Mouse (Mus musculus): ENCODE data around the gene Fads6. TPM values are rescaled to one million over a fixed set of nuclear protein-coding genes. Genes with fewer than 3 reads are reported as not detected.

Fads6 gene
- polyA plus RNA-seq, 1 experiment: 0.07 TPM

GRCm38 (mm10) chr11:115329339-115329738 is 31.9 kb upstream of the Fads6 start:
- H3K4me1 ChIP-seq: peaks cover 8% of the 10 kb centered on the region; the same call in 1 of the 2 replicates
- H3K36me3 ChIP-seq (replicated peaks; ENCODE audit: low read length): no peaks in the 10 kb centered on the region
- H3K4me3 ChIP-seq (replicated peaks): no peak overlapping the region
- no peaks in the 10 kb centered on the region for H3K9me3 ChIP-seq
- TF ChIP-seq GATA1 (IDR thresholded peaks at IDR 0.05; ENCODE audit: borderline replicate concordance, low read length) (no peak), FLI1 (IDR thresholded peaks at IDR 0.05; ENCODE audit: low read length) (no peak)
- H3K27me3 ChIP-seq (replicated peaks): peaks cover 95% of the 10 kb centered on the region

GRCm38 (mm10) chr11:115326730-115327129 is 29.3 kb upstream of the Fads6 start:
- TF ChIP-seq GATA1 (IDR thresholded peaks at IDR 0.05; ENCODE audit: borderline replicate concordance, low read length): no peak
- no peak for TF ChIP-seq FLI1 (IDR thresholded peaks at IDR 0.05; ENCODE audit: low read length)
- Histone ChIP-seq H3K4me3 (replicated peaks) (no peak overlapping the region), H3K9me3 (no peaks in the 10 kb centered on the region), H3K36me3 (replicated peaks; ENCODE audit: low read length) (no peaks in the 10 kb centered on the region), H3K4me1 (peaks cover 18% of the 10 kb centered on the region; the same call in 1 of the 2 replicates), H3K27me3 (replicated peaks) (peaks cover 95% of the 10 kb centered on the region)

- Histone ChIP-seq H3K4me1 (peaks cover 33% of the 10 kb centered on the region; the same call in 1 of the 2 replicates), H3K4me3 (replicated peaks) (peak overlapping the region; percentile 44), H3K9me3 (peaks cover 5% of the 10 kb centered on the region; the same call in 1 of the 2 replicates), H3K27me3 (replicated peaks) (peaks cover 96% of the 10 kb centered on the region), H3K36me3 (replicated peaks; ENCODE audit: low read length) (no peaks in the 10 kb centered on the region)
- TF ChIP-seq FLI1 (IDR thresholded peaks at IDR 0.05; ENCODE audit: low read length): no peak
Measured at GRCm38 (mm10) chr11:115323354-115323753, 25.9 kb upstream of the Fads6 start.

- peaks cover 38% of the 10 kb centered on the region; the same call in 1 of the 2 replicates for H3K4me1 ChIP-seq
- peaks cover 6% of the 10 kb centered on the region; the same call in 1 of the 2 replicates for H3K9me3 ChIP-seq
- peaks cover 96% of the 10 kb centered on the region for H3K27me3 ChIP-seq (replicated peaks)
- no peaks in the 10 kb centered on the region for H3K36me3 ChIP-seq (replicated peaks; ENCODE audit: low read length)
- no peak within 1 kb of the TSS for H3K4me3 ChIP-seq (replicated peaks)
- TF ChIP-seq FLI1 (IDR thresholded peaks at IDR 0.05; ENCODE audit: low read length): no peak
- no peak for TF ChIP-seq GATA1 (IDR thresholded peaks at IDR 0.05; ENCODE audit: borderline replicate concordance, low read length)
Measured at GRCm38 (mm10) chr11:115321906-115322693, 24.6 kb upstream of the Fads6 start, which contains the start of gene Ush1g. Gene Ush1g, minus strand, starts transcription at chr11:115322041.

- Histone ChIP-seq H3K27me3 (replicated peaks) (peaks cover 100% of the 10 kb centered on the region), H3K4me1 (peaks cover 38% of the 10 kb centered on the region), H3K36me3 (replicated peaks; ENCODE audit: low read length) (no peaks in the 10 kb centered on the region), H3K4me3 (replicated peaks) (no peak overlapping the region), H3K9me3 (peaks cover 6% of the 10 kb centered on the region; the same call in 1 of the 2 replicates)
- TF ChIP-seq FLI1 (IDR thresholded peaks at IDR 0.05; ENCODE audit: low read length) (no peak), GATA1 (IDR thresholded peaks at IDR 0.05; ENCODE audit: borderline replicate concordance, low read length) (no peak)
Measured at GRCm38 (mm10) chr11:115319704-115320383, 22.4 kb upstream of the Fads6 start.

- no peak for TF ChIP-seq GATA1 (IDR thresholded peaks at IDR 0.05; ENCODE audit: borderline replicate concordance, low read length)
- no peak for TF ChIP-seq FLI1 (IDR thresholded peaks at IDR 0.05; ENCODE audit: low read length)
Measured at GRCm38 (mm10) chr11:115318245-115319027, 21.0 kb upstream of the Fads6 start.

GRCm38 (mm10) chr11:115317204-115317603 is 19.7 kb upstream of the Fads6 start:
- Histone ChIP-seq H3K4me3 (replicated peaks) (peak overlapping the region; percentile 35), H3K27me3 (replicated peaks) (peaks cover 97% of the 10 kb centered on the region), H3K9me3 (peaks cover 6% of the 10 kb centered on the region; the same call in 1 of the 2 replicates), H3K36me3 (replicated peaks; ENCODE audit: low read length) (no peaks in the 10 kb centered on the region), H3K4me1 (peaks cover 33% of the 10 kb centered on the region)
- TF ChIP-seq GATA1 (IDR thresholded peaks at IDR 0.05; ENCODE audit: borderline replicate concordance, low read length): no peak
- no peak for TF ChIP-seq FLI1 (IDR thresholded peaks at IDR 0.05; ENCODE audit: low read length)

More at GRCm38 (mm10) chr11:115318245-115319027, 21.0 kb upstream of the Fads6 start:
- peaks cover 36% of the 10 kb centered on the region for H3K4me1 ChIP-seq
- H3K27me3 ChIP-seq (replicated peaks): peaks cover 97% of the 10 kb centered on the region
- peaks cover 6% of the 10 kb centered on the region; the same call in 1 of the 2 replicates for H3K9me3 ChIP-seq
- no peak overlapping the region for H3K4me3 ChIP-seq (replicated peaks)
- H3K36me3 ChIP-seq (replicated peaks; ENCODE audit: low read length): no peaks in the 10 kb centered on the region

- H3K4me3 ChIP-seq (replicated peaks): no peak overlapping the region
- no peak for TF ChIP-seq FLI1 (IDR thresholded peaks at IDR 0.05; ENCODE audit: low read length)
- H3K36me3 ChIP-seq (replicated peaks; ENCODE audit: low read length): no peaks in the 10 kb centered on the region
- peaks cover 95% of the 10 kb centered on the region for H3K27me3 ChIP-seq (replicated peaks)
- peaks cover 6% of the 10 kb centered on the region; the same call in 1 of the 2 replicates for H3K9me3 ChIP-seq
- H3K4me1 ChIP-seq: peaks cover 19% of the 10 kb centered on the region
Measured at GRCm38 (mm10) chr11:115314249-115314648, 16.8 kb upstream of the Fads6 start.

GRCm38 (mm10) chr11:115308781-115309180 is 11.3 kb upstream of the Fads6 start:
- Histone ChIP-seq H3K9me3 (no peaks in the 10 kb centered on the region), H3K36me3 (replicated peaks; ENCODE audit: low read length) (no peaks in the 10 kb centered on the region), H3K4me3 (replicated peaks) (no peak overlapping the region), H3K27me3 (replicated peaks) (peaks cover 90% of the 10 kb centered on the region), H3K4me1 (peaks cover 11% of the 10 kb centered on the region)
- TF ChIP-seq GATA1 (IDR thresholded peaks at IDR 0.05; ENCODE audit: borderline replicate concordance, low read length) (no peak), FLI1 (IDR thresholded peaks at IDR 0.05; ENCODE audit: low read length) (no peak)

Data from megakaryocyte, embryonic 14.5 days (primary cell).